Mouse (Mus musculus): ENCODE data around the gene Ccdc7a. TPM values are rescaled to one million over a fixed set of nuclear protein-coding genes. Genes with fewer than 3 reads are reported as not detected.
"Not testable (repeated sequence)": the region's sequence is repeated elsewhere in the genome, so short reads cannot be mapped to it uniquely, and the experiment has no call there.

Ccdc7a gene
- not detected in 2 replicates for total RNA-seq (2017)

DNA sequence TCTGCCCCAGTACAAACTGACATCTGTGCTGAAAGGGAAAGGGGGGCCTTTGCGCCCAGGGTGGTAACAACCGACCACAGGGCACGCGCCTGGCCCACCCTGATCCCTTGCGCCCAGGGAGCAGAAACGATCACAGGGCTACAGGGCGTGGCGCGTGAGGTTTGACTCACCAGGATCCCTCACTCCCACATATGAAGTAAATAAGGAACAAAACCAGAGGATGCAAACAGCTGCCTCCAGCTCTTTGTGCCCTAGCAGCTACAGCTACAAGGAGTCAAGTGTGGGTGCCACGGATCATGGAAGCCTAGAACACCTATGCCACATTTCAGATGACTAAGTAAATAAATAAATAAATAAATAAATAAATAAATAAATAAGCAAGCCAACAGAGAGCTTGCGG lies at the start of gene Ccdc7a:
TSS of gene Ccdc7a (minus strand) at position 101 of the 400 bp plus-strand sequence.
- ATAC-seq (ENCODE audit: extremely low read depth, insufficient number of reproducible peaks, low FRiP score, poor library complexity, severe bottlenecking), result not testable (repeated sequence)

DNA sequence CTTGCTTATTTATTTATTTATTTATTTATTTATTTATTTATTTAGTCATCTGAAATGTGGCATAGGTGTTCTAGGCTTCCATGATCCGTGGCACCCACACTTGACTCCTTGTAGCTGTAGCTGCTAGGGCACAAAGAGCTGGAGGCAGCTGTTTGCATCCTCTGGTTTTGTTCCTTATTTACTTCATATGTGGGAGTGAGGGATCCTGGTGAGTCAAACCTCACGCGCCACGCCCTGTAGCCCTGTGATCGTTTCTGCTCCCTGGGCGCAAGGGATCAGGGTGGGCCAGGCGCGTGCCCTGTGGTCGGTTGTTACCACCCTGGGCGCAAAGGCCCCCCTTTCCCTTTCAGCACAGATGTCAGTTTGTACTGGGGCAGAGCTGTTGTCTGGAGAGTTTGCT lies 1.5 kb upstream of the Ccdc7a start, which contains the start of gene Ccdc7b:
TSS of gene Ccdc7b (plus strand) at position 301 of the 400 bp plus-strand sequence.
- ATAC-seq (ENCODE audit: extremely low read depth, insufficient number of reproducible peaks, low FRiP score, poor library complexity, severe bottlenecking), result not testable (repeated sequence)

DNA sequence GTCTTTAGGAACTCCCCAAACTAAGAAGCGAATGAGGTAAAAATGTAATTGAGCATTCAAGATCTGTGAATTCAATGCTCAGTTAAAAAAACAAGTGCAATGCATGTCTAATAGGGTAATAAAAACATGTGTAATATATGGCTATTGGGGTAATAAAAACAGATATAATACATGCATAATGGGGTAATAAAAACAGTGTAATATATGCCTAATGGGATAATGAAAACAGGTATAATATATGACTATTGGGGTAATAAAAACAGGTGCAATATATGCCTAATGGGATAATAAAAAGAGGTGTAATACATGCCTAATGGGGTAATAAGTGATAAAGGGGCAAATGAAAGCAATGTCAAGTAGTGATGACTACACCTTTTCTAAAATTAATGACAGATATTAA lies 73.9 kb downstream of the Ccdc7a start:
- no peak for ATAC-seq (ENCODE audit: extremely low read depth, insufficient number of reproducible peaks, low FRiP score, poor library complexity, severe bottlenecking)

DNA sequence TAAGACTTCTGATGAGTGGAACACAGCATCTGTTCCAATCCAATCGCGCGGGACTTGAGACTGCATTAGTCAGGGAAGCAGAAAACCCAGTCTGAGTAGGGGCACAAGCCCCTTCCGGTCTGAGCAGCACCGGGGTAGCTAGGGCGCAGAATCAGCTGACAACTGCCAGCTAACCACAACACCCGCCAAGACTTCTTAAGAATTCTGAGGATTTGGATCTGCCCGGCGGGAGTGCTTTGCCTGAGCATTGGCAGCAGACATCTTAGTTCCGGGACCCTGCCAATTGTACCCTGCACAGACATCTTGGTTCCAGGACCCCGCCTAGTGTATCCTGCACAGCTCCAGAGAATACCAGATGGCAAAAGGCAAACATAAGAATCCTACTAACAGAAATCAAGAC lies 116.4 kb downstream of the Ccdc7a start:
- not testable (repeated sequence) for ATAC-seq (ENCODE audit: extremely low read depth, insufficient number of reproducible peaks, low FRiP score, poor library complexity, severe bottlenecking)

DNA sequence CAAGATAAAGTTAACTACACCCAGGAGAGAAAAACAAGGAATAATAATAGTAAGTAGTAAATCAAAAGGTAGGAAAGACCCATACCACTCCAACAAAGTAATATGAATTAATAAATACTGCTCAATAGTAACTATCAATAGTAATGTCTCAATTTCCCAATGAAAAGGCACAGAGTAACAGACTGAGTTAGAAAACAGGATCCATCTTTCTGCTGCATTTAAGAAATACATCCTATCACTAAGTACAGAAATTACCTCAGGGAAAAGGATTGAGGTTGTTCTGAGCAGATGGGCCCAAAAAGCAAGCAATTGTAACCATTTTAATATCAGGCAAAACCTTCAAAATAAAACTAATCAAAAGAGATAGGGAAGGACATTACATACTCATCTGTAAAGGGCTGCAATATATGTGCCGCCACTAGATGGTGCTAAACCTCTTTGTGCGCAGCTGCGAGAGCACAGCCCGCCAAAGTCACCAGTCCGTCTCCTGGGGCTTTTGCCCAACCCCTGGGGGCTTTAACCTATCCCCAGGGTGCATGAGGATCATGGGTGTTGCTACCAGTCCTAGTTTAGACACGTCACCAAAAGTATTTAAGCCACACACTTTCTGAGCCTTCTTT lies 124.2 kb downstream of the Ccdc7a start:
- ATAC-seq (ENCODE audit: extremely low read depth, insufficient number of reproducible peaks, low FRiP score, poor library complexity, severe bottlenecking), result not testable (repeated sequence)

DNA sequence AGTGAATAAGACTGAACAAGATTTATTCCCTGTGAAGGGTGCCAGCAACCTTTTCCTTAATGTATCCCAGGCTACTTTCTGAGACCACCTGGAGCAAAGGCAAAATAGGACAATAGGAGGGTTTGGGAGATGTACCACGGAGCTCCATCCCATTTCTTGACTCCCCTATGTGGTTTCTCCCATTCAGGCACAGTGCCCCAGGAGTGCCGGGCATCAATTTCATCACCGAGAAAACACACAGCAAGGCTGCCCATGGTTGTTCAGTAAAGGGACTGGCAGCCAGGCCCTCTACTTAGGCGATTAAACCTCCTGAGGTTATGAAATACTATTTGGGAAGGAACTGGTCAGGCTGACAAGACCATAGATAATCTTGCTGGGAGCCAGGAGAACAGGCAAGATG lies 131.9 kb downstream of the Ccdc7a start:
- ATAC-seq (ENCODE audit: extremely low read depth, insufficient number of reproducible peaks, low FRiP score, poor library complexity, severe bottlenecking), result no peak

DNA sequence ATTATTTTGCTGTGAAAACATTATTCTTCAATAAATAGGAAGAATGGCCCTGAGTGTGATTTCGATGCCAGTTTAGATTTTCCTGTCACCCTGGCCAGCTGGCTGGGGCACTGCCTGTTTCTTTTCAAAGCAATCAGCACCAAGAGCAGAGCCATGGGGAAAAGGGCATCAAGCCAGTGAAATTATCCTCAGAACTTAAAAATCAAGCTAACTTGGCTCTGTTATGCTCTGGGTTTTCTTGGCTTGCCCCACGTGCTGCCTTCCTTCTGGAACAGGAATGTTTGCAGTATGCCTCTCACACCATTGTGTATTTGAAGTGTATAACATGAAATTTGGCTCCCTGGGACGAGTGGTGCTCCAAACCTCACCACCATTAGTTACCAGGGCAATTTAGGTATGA lies 182.6 kb downstream of the Ccdc7a start:
- ATAC-seq (ENCODE audit: extremely low read depth, insufficient number of reproducible peaks, low FRiP score, poor library complexity, severe bottlenecking), result no peak

DNA sequence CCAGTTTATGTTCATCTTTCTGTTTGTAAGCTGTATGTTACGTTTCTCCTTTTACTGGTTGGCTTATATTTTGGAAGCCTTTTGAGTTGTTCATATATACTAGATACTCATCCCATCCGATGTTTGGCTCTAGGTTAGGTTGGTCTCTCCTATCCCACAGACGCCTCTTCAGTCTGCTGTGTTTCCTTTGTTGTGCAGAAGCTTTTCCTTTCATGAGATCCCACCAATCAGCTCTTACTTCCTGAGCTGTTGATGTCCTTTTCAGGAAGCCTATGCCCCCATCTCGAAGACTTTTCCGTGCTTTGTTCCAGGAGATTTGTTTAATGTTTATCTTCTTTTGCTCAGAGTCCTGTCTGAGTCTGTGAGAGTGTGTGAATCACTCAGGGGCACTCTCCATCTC lies 221.6 kb downstream of the Ccdc7a start:
- ATAC-seq (ENCODE audit: extremely low read depth, insufficient number of reproducible peaks, low FRiP score, poor library complexity, severe bottlenecking), result no peak

DNA sequence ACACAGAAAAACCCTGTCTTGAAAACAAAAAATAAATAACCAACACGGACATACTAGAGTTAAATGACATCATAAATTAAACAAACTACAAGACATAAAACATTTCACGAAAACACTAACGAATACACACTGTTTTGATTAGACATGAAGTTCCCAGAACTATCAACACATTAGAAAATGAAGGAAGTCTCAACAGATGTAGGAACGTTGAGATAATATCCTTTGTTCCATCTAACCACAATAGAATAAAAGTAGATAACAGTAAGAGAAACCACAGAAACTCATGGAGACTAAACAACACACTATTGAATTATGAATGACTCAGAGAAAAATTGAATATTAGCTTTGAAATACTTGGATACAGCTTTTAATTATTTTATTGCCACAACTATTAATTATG lies 252.8 kb downstream of the Ccdc7a start:
- no peak for ATAC-seq (ENCODE audit: extremely low read depth, insufficient number of reproducible peaks, low FRiP score, poor library complexity, severe bottlenecking)

DNA sequence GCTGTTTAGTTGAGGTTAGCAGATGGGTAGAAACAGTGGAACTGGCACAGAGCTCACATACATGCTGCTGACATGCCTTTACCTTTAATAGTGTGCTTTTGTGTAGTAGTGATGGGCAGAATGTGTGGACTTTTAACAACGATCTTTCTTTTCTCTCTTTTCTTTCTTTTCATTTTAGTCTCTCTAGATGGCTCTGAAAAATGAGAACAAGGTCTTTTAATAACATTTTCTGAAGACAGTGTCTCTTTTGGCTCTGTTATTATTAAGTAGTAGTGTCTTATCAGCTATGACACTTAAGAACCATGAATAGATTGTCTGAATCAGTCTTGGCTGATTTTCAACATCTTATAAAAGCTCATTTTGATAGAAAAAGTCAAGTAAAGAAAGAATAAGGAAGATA lies 266.7 kb downstream of the Ccdc7a start, which contains the start of gene Gm3952:
TSS of gene Gm3952 (minus strand) at position 101 of the 400 bp plus-strand sequence.
- ATAC-seq (ENCODE audit: extremely low read depth, insufficient number of reproducible peaks, low FRiP score, poor library complexity, severe bottlenecking), result no peak

DNA sequence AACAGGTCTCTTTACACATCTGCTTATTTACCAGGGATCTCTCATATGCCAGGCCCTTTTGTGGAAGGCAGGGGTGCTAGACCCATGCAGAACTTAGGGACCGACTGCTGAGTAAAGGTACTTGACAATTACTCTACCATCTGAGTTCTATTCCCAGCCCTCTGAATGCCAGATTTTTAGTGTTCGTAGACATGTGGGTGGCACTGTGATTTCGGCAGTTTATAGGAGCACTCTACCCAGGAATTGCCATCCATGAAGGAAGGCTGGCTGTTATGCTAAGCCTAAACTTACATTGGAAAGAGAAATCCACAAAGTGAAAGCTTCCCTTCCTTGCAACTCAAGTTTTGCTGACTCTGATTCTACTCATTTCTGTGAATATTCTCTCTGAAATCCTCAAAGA lies 329.6 kb downstream of the Ccdc7a start:
- no peak for ATAC-seq (ENCODE audit: extremely low read depth, insufficient number of reproducible peaks, low FRiP score, poor library complexity, severe bottlenecking)

DNA sequence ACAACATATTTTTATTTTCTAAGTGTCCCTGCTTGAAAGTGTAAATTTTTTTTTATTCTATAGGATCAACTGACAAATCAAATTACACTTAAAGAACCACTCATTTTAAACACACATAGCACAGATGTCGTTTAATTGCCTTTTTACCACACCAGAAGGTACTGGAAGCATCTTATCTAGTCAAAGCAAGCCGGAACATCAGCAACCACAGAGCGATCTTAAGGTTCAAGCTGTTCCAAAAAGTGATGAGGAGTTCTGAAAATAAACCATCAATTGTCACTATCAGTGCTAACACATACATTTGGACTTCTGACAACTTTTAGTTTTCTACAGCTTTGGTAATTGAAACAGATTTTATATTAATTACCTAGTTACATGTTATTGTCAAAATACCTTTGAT lies 331.2 kb downstream of the Ccdc7a start:
- ATAC-seq (ENCODE audit: extremely low read depth, insufficient number of reproducible peaks, low FRiP score, poor library complexity, severe bottlenecking), result no peak

DNA sequence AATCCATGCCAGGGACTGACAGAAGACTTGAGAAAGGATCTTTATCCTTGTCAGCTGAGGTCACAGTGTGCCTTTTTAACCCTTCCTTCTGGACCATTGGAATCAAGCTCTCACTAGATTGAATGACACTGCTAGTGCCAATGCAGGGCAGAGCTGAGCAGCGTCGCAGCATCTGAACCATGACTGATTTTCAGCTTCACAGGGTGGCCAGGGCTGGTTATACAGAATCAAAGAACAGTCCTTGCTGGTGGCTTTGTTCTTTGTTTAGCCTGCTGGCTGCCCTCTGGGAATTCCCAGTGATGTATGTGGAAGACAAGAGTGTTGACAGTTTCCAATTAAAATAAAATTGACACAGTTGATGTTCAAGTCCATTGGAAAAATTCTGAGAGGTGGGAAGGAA lies 333.1 kb downstream of the Ccdc7a start:
- ATAC-seq (ENCODE audit: extremely low read depth, insufficient number of reproducible peaks, low FRiP score, poor library complexity, severe bottlenecking), result no peak

DNA sequence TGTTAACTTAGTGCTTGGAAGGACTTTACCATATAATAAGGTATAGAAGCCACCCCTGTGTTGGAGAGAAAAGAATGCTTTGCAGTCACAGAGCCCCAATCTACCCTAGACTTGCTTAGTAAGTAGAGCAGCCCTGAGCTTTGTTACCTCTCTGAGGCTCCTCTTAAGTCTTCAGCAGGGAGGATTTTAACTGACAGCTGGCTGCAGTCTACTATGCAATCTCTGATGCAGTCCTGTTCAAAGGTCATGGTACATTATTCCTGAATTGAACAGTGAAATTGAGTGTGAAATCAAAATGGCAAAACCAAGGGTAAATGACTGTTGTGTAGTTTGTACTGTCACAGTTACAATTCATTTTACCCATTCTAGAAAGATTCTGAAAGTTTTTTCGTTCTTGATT lies 338.1 kb downstream of the Ccdc7a start:
- no peak for ATAC-seq (ENCODE audit: extremely low read depth, insufficient number of reproducible peaks, low FRiP score, poor library complexity, severe bottlenecking)

DNA sequence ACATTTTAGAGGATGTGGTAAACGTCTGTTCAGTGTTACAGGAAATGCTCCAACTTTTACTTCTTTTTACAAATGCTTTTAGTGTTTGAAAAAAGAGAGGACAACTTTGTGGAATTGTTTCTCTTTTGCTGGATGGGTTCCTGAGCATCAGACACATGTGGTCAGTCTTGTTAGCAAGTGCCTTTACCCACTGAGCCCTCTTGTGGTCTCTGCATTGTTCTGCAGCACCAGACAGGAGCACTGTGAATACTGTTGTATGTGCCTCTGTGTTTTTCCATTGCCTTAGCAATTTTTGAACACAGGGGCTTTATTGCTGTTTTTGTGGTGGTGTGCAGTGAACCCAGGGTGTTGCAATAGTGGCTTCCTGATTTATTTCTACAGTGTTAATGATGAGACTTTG lies 340.5 kb downstream of the Ccdc7a start:
- ATAC-seq (ENCODE audit: extremely low read depth, insufficient number of reproducible peaks, low FRiP score, poor library complexity, severe bottlenecking), result no peak

DNA sequence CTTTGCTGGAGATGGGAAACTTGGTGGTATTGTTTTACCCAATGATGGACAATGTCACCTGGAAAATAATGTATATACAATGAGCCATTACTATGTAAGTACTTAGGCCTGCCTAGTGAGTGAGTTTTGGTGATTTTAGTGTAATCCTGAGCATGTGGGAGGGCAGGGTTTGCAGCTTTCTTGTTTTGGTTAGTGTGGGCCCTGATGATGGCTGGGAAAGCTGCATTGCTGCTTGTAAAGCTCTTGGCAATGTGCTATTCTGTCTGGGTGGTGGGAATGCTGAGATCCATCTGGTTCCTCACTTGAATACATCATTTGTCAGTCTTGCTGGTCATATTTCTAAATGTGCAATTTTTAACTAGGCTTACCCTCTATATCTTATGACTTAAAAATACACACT lies 349.1 kb downstream of the Ccdc7a start:
- no peak for ATAC-seq (ENCODE audit: extremely low read depth, insufficient number of reproducible peaks, low FRiP score, poor library complexity, severe bottlenecking)

DNA sequence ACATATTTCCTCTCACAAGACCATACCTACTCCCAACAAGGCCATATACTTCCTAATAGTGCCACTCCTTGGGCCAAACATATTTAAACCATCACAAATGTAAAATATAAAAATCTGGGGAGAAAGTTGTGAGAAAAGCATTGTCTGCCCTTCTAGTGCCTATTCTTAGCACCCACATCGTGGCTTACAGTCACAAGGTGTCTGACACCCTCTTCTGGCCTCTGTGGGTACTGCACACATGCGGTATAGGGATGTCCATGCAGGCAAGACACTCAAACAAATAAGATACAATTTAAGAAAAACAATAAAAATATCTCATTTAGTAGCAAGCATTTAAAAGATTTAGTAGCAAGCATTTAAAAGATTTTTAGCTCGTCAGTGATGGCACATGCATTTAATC lies 356.1 kb downstream of the Ccdc7a start:
- ATAC-seq (ENCODE audit: extremely low read depth, insufficient number of reproducible peaks, low FRiP score, poor library complexity, severe bottlenecking), result peak; percentile 91

DNA sequence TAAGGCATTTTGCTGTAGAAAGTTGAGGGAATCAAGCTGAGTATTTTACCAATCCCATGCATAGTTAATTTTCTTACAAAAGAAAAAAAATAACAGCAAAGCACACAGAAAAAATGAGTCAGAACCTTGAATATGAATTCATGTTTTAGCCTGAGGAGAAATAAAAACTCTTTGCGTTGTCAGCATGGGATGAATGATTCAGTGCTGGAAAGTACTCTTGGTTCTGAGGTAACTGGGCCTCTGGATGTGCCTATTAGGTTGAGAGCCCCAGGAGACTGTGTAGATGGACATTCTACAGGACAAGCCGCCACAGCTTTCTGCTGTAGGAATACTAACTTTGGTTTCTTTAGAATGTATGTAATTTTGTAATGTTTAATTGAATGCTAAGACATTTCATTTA lies 360.5 kb downstream of the Ccdc7a start:
- ATAC-seq (ENCODE audit: extremely low read depth, insufficient number of reproducible peaks, low FRiP score, poor library complexity, severe bottlenecking), result no peak

DNA sequence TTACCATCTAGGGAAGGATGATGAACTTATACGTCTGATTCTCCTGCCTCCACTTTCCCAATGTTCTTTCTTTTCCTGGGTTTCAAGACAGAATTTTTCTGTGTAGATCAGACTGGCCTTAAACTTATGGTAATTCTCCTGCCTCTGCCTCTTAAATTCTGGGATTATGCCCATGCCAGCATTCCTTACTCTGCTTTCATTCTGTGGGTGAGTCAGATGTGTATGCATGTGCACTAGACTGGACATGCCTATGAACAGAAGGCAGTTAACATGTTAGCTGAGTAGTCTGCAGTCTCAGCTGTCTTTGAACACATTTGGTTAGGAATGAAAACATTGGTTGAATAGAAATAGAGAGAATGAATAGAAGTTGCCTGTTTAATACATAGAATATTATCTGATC lies 360.9 kb downstream of the Ccdc7a start:
- ATAC-seq (ENCODE audit: extremely low read depth, insufficient number of reproducible peaks, low FRiP score, poor library complexity, severe bottlenecking), result no peak

DNA sequence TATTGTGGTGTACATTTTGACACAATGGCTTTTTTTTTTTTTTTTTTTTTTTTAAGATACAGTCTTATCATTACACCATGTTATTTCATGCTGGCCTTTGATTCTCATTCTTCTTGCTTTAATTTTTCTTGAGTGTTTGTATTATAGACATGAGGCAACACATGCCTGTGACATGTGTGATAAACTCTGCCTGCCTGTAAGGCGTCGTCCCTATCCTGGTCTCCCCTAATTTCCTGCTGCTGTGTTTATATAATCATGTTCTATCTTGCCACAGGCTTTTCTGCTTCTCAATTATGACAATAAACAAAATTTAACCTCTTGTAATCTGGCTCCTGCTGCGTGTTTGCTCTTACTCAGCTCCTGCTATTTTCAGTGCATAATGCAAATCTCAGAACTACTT lies 367.4 kb downstream of the Ccdc7a start:
- no peak for ATAC-seq (ENCODE audit: extremely low read depth, insufficient number of reproducible peaks, low FRiP score, poor library complexity, severe bottlenecking)

DNA sequence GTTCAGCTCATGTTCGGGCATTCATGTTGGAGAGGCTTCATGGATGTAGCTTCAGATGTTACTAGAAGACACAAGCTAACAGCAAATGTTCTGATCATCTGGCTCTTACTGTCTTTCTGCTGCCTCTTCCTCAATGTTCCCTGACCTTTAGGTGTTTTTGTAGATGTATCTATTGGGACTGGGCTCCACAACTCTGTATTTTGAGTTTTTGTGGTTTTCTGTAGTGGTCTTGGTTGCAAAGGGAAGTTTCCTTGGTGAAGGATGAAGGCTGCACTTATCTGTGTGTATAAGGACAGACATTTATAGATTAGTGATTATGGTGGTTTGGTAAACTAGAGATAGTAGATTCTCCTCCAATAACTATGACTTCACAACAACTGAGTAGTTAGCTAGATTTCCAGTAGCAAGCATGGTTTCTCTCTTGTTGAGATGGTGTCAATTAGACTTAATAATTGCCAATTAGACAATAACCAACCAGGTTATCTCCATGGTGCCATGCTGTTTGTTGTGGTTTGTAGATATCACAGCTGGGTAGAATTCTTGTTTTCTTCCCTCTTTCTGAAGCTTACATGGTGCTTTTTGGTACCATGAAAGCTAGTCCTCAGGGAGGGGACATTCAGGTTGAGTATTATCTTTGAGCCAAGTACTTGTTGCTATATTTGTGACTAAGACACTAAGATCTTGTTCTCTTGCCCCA lies 368.5 kb downstream of the Ccdc7a start:
- no peak for ATAC-seq (ENCODE audit: extremely low read depth, insufficient number of reproducible peaks, low FRiP score, poor library complexity, severe bottlenecking)

All from neutrophil, adult 5-6 weeks (primary cell).